Mouse (Mus musculus) brain, embryonic 14.5 days (tissue): ENCODE results near the gene Tmem138.

Source experiments
- CTCF ChIP-seq: fragments of 200-500 bp; IDR thresholded peaks from 2 replicates; pipeline ENCODE4 v1.5.1; 2012; ENCODE audit warnings: inconsistent platforms, mild to moderate bottlenecking, moderate library complexity, borderline replicate concordance; ENCODE audit not compliant: insufficient read depth, insufficient read length; ENCODE audit errors: extremely low read depth
- POLR2A ChIP-seq: fragments of 200-500 bp; IDR thresholded peaks from 2 replicates; pipeline ENCODE4 v1.6.1; 2012; ENCODE audit warnings: mild to moderate bottlenecking, inconsistent platforms, borderline replicate concordance; ENCODE audit not compliant: poor library complexity, insufficient read depth, insufficient read length, severe bottlenecking; ENCODE audit errors: extremely low read depth

DNA sequence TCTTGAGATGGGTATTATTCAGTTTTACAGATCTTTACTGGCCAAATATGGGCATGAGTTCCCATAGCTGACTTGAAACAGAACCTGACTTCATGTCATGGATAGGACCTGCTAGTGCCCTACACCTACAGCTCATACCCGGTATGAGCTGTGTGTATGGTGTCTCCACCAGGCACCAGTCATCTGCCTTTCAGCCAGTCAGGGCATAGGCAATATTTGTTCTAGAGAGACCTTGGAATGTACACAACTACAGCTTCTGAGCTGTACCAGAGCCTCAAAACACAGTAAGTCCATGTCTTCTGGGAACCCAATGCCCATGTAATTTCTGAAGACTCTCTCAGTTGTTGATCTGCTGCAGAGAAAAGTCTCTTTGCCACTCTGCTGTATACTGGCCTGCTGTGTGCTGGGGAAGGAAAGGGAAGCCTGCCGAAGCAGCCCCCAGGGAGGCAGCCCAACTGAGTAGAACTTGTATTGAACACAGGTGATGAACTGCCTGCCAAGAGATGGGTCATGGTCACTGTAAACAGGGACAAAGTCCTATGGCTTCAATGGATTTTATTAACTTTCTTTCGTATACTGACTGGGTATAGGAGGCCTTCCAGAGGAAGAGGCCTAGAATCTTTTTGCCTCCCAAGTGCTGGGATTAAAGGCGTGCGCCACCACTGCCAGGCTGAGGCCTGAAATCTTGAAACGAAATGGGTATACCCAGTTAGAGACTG, 14.7 kb upstream of the Tmem138 start:
- TF ChIP-seq POLR2A (no peak), CTCF (no peak)
